In genomic region chr5:118829031-118829698, GRCm38 (mm10) we compare ENCODE assay signal across 28 mouse cellular contexts.
DNase-seq lines count a peak whose midpoint lies in the region; ATAC-seq lines count a peak whose summit lies in the region.
"Had no signal": no experiment of that assay in that cellular context is flagged by ENCODE, and none has a peak within 500 bp of the region (broad histone marks: within the 10 kb centered on the region; RNA-seq: fewer than 3 reads in every experiment).

No protein-coding gene starts in this region.

- no peaks in the 10 kb centered on the region for H3K27me3 ChIP-seq in intestine, embryonic 15.5 days (replicated peaks)
- H3K27me3 ChIP-seq in intestine, embryonic 16.5 days (replicated peaks; ENCODE audit: control insufficient read depth, insufficient read depth, low read length), result no peaks in the 10 kb centered on the region
- H3K27me3 ChIP-seq in midbrain, embryonic 11.5 days (ENCODE audit: control insufficient read depth, insufficient read depth, low read length), result no peaks in the 10 kb centered on the region
- no peaks in the 10 kb centered on the region for H3K27me3 ChIP-seq in midbrain, embryonic 13.5 days
- peaks cover 88% of the 10 kb centered on the region for H3K27me3 ChIP-seq in limb, embryonic 12.5 days
- H3K27me3 ChIP-seq: heart, embryonic 15.5 days; hindbrain, embryonic 13.5 days; lung, embryonic 15.5 days; megakaryocyte, embryonic 14.5 days had no signal

- no peak overlapping the region for H3K9ac ChIP-seq in intestine, embryonic 15.5 days
- no peak overlapping the region for H3K9ac ChIP-seq in intestine, embryonic 16.5 days (ENCODE audit: low read depth, low read length)
- H3K9ac ChIP-seq in midbrain, embryonic 11.5 days (ENCODE audit: low read length), result no peak overlapping the region
- no peak overlapping the region for H3K9ac ChIP-seq in midbrain, embryonic 13.5 days (replicated peaks)
- H3K9ac ChIP-seq in limb, embryonic 12.5 days (replicated peaks), result no peak overlapping the region
- H3K9ac ChIP-seq: heart, embryonic 15.5 days; hindbrain, embryonic 13.5 days; limb, embryonic 15.5 days; liver, embryonic 14.5 days; lung, embryonic 15.5 days had no signal

- no peak overlapping the region for H3K27ac ChIP-seq in intestine, embryonic 15.5 days
- no peak overlapping the region for H3K27ac ChIP-seq in intestine, embryonic 16.5 days (ENCODE audit: low read length)
- no peak overlapping the region for H3K27ac ChIP-seq in midbrain, embryonic 11.5 days (ENCODE audit: low read depth, low read length)
- H3K27ac ChIP-seq in midbrain, embryonic 13.5 days, result no peak overlapping the region
- H3K27ac ChIP-seq in limb, embryonic 12.5 days, result no peak overlapping the region
- H3K27ac ChIP-seq: forebrain, embryonic 10.5 days; heart, embryonic 15.5 days; hindbrain, embryonic 13.5 days; layer of hippocampus, adult 2 months; limb, embryonic 15.5 days; liver, embryonic 14.5 days; lung, embryonic 15.5 days had no signal

- DNase-seq in midbrain, embryonic 11.5 days (ENCODE audit: low spot score, missing footprints), result peak; percentile 84
- DNase-seq in spleen, postnatal 10 days (ENCODE audit: low spot score in 2 of 2), result no peak
- DNase-seq in layer of hippocampus, postnatal 10 days (ENCODE audit: low spot score in 2 of 2), result no peak
- DNase-seq in testis, postnatal 14 days (ENCODE audit: low spot score), result no peak
- DNase-seq: adrenal gland, postnatal 10 days; cerebellum, adult 2 months; cerebellum, postnatal 25 days; heart, postnatal 36 days; kidney, postnatal 25 days; layer of hippocampus, postnatal 36 days; lung, postnatal 36 days; right cerebral cortex, postnatal 14 days; spleen, adult 18-20 months; thymus, postnatal 25 days had no signal

- H3K36me3 ChIP-seq in intestine, embryonic 15.5 days, result no peaks in the 10 kb centered on the region
- no peaks in the 10 kb centered on the region for H3K36me3 ChIP-seq in intestine, embryonic 16.5 days (ENCODE audit: control insufficient read depth, insufficient read depth, low read length)
- H3K36me3 ChIP-seq in midbrain, embryonic 11.5 days (ENCODE audit: control insufficient read depth, insufficient read depth, low read length), result no peaks in the 10 kb centered on the region
- H3K36me3 ChIP-seq in midbrain, embryonic 13.5 days, result no peaks in the 10 kb centered on the region
- no peaks in the 10 kb centered on the region for H3K36me3 ChIP-seq in limb, embryonic 12.5 days
- H3K36me3 ChIP-seq: forebrain, embryonic 10.5 days; heart, embryonic 15.5 days; hindbrain, embryonic 13.5 days; limb, embryonic 15.5 days; lung, embryonic 15.5 days had no signal

- H3K4me2 ChIP-seq in intestine, embryonic 15.5 days (replicated peaks), result no peak overlapping the region
- no peak overlapping the region for H3K4me2 ChIP-seq in intestine, embryonic 16.5 days (ENCODE audit: low read depth, low read length)
- no peak overlapping the region for H3K4me2 ChIP-seq in midbrain, embryonic 11.5 days
- H3K4me2 ChIP-seq in midbrain, embryonic 13.5 days (replicated peaks), result no peak overlapping the region
- H3K4me2 ChIP-seq in limb, embryonic 12.5 days, result no peak overlapping the region
- H3K4me2 ChIP-seq: heart, embryonic 15.5 days; hindbrain, embryonic 13.5 days; limb, embryonic 15.5 days; lung, embryonic 15.5 days had no signal

- H3K4me1 ChIP-seq in intestine, embryonic 15.5 days (replicated peaks), result 0 out of 2 replicates have a peak, but pooled peaks cover 5% of the 10 kb centered on the region
- H3K4me1 ChIP-seq in intestine, embryonic 16.5 days (ENCODE audit: control insufficient read depth, insufficient read depth, low read length), result 0 out of 2 replicates have a peak, but pooled peaks cover 2% of the 10 kb centered on the region
- peaks cover 4% of the 10 kb centered on the region; the same call in 1 of the 2 replicates for H3K4me1 ChIP-seq in midbrain, embryonic 11.5 days (ENCODE audit: control insufficient read depth, insufficient read depth, low read length)
- H3K4me1 ChIP-seq in midbrain, embryonic 13.5 days (replicated peaks), result no peaks in the 10 kb centered on the region
- peaks cover 14% of the 10 kb centered on the region for H3K4me1 ChIP-seq in limb, embryonic 12.5 days (replicated peaks)
- H3K4me1 ChIP-seq: heart, embryonic 15.5 days; lung, embryonic 15.5 days; megakaryocyte, embryonic 14.5 days had no signal

- H3K9me3 ChIP-seq in intestine, embryonic 15.5 days, result no peaks in the 10 kb centered on the region
- H3K9me3 ChIP-seq in intestine, embryonic 16.5 days (ENCODE audit: control insufficient read depth, low read length), result no peaks in the 10 kb centered on the region
- H3K9me3 ChIP-seq in midbrain, embryonic 11.5 days (ENCODE audit: control insufficient read depth, low read length), result no peaks in the 10 kb centered on the region
- no peaks in the 10 kb centered on the region for H3K9me3 ChIP-seq in midbrain, embryonic 13.5 days
- H3K9me3 ChIP-seq in limb, embryonic 12.5 days, result no peaks in the 10 kb centered on the region
- H3K9me3 ChIP-seq: forebrain, embryonic 10.5 days; heart, embryonic 15.5 days; hindbrain, embryonic 13.5 days; limb, embryonic 15.5 days; lung, embryonic 15.5 days had no signal

- H3K4me3 ChIP-seq in intestine, embryonic 15.5 days (replicated peaks), result no peak overlapping the region
- no peak overlapping the region for H3K4me3 ChIP-seq in intestine, embryonic 16.5 days (ENCODE audit: low read length)
- H3K4me3 ChIP-seq in midbrain, embryonic 11.5 days (ENCODE audit: low read depth, low read length), result no peak overlapping the region
- H3K4me3 ChIP-seq in midbrain, embryonic 13.5 days (replicated peaks), result no peak overlapping the region
- H3K4me3 ChIP-seq in limb, embryonic 12.5 days (replicated peaks), result no peak overlapping the region
- H3K4me3 ChIP-seq: forebrain, embryonic 10.5 days; heart, embryonic 15.5 days; hindbrain, embryonic 13.5 days; layer of hippocampus, adult 2 months; limb, embryonic 15.5 days; lung, embryonic 15.5 days; megakaryocyte, embryonic 14.5 days had no signal

- WGBS in intestine, embryonic 15.5 days, result 32% methylated on average over 14 of the region's 14 CpGs
- WGBS in intestine, embryonic 16.5 days, result 33% methylated on average over 14 of the region's 14 CpGs
- 35% methylated on average over 14 of the region's 14 CpGs for WGBS in midbrain, embryonic 11.5 days
- WGBS in midbrain, embryonic 13.5 days, result 42% methylated on average over 14 of the region's 14 CpGs
- WGBS in limb, embryonic 12.5 days, result 12% methylated on average over 14 of the region's 14 CpGs

- ATAC-seq in intestine, embryonic 15.5 days, result peak; percentile 53; the same call in 1 of the 2 replicates
- no peak for ATAC-seq in intestine, embryonic 16.5 days
- ATAC-seq in midbrain, embryonic 11.5 days (ENCODE audit: low FRiP score), result no peak
- no peak for ATAC-seq in midbrain, embryonic 13.5 days
- peak; percentile 42; the same call in 1 of the 2 replicates for ATAC-seq in limb, embryonic 12.5 days (ENCODE audit: insufficient number of reproducible peaks, insufficient read depth, low FRiP score, low TSS enrichment, low read depth)
- ATAC-seq: forebrain, embryonic 16.5 days; inflammation-experienced regulatory T-cells, adult 6 months had no signal

Comparison
In these comparisons a context has a peak if more than half of its experiments do, and no peak if none do; other contexts are left out.
1. ATAC-seq: peak in intestine, embryonic 15.5 days (single experiment) and limb, embryonic 12.5 days (single experiment); none in intestine, embryonic 16.5 days (single experiment), midbrain, embryonic 11.5 days (single experiment) and midbrain, embryonic 13.5 days (single experiment).